Mouse (Mus musculus): ENCODE measurements around the gene Ttll1. TPM values are rescaled to one million over a fixed set of nuclear protein-coding genes. Genes with fewer than 3 reads are reported as not detected.

Gene Ttll1
- polyA plus RNA-seq, 1 experiment from 2014 or later: 35.3 TPM

DNA sequence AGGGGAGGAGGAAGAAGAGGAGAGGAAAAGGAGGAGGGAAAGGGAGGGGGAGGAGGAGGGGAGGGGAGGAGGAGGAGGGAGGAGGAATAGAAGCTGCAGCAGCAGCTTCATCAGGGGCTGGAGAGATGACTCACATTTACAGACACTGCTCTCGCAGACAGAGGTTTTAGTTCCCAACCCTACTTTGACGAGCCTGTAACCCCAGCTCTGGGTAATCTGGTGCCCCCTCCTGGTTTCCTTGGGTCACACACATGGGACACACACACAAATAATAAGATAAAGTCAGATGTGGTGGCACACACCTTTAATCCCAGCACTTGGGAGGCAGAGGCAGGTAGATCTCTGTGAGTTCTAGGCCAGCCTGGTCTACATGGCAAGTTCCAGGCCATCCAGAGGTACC is 27.2 kb downstream of the Ttll1 start:
- Histone ChIP-seq H3K9me3 (ENCODE audit: control insufficient read depth, low read length) (no peaks in the 10 kb centered on the region), H3K4me3 (ENCODE audit: low read depth, low read length) (no peak overlapping the region), H3K4me2 (ENCODE audit: low read depth, low read length, severe bottlenecking) (no peak overlapping the region), H3K9ac (ENCODE audit: low read length) (no peak overlapping the region), H3K27me3 (ENCODE audit: control insufficient read depth, insufficient read depth, low read length) (no peaks in the 10 kb centered on the region), H3K36me3 (ENCODE audit: control insufficient read depth, insufficient read depth, low read length) (0 out of 2 replicates have a peak, but pooled peaks cover 2% of the 10 kb centered on the region), H3K27ac (ENCODE audit: low read depth, low read length) (no peak overlapping the region), H3K4me1 (replicated peaks; ENCODE audit: control insufficient read depth, insufficient read depth, low read length) (no peaks in the 10 kb centered on the region)
- DNase-seq (ENCODE audit: low spot score): no peak
- WGBS: 42% methylated on average over 2 of the region's 2 CpGs
- ATAC-seq (replicated peaks; ENCODE audit: low FRiP score): no peak

GRCm38 (mm10) chr15:83482645-83483224 is 28.0 kb downstream of the Ttll1 start:
- H3K36me3 ChIP-seq (ENCODE audit: control insufficient read depth, insufficient read depth, low read length): 0 out of 2 replicates have a peak, but pooled peaks cover 2% of the 10 kb centered on the region

GRCm38 (mm10) chr15:83481236-83481780 is 29.4 kb downstream of the Ttll1 start:
- DNase-seq (ENCODE audit: low spot score): no peak
- Histone ChIP-seq H3K4me2 (ENCODE audit: low read depth, low read length, severe bottlenecking) (no peak overlapping the region), H3K9ac (ENCODE audit: low read length) (no peak overlapping the region), H3K27me3 (ENCODE audit: control insufficient read depth, insufficient read depth, low read length) (no peaks in the 10 kb centered on the region), H3K9me3 (ENCODE audit: control insufficient read depth, low read length) (no peaks in the 10 kb centered on the region), H3K27ac (ENCODE audit: low read depth, low read length) (no peak overlapping the region), H3K36me3 (ENCODE audit: control insufficient read depth, insufficient read depth, low read length) (0 out of 2 replicates have a peak, but pooled peaks cover 2% of the 10 kb centered on the region), H3K4me3 (ENCODE audit: low read depth, low read length) (no peak overlapping the region), H3K4me1 (replicated peaks; ENCODE audit: control insufficient read depth, insufficient read depth, low read length) (no peaks in the 10 kb centered on the region)
- no peak for ATAC-seq (replicated peaks; ENCODE audit: low FRiP score)
- 77% methylated on average over 10 of the region's 10 CpGs for WGBS

More at GRCm38 (mm10) chr15:83482645-83483224, 28.0 kb downstream of the Ttll1 start:
- Histone ChIP-seq H3K27ac (ENCODE audit: low read depth, low read length) (no peak overlapping the region), H3K4me1 (replicated peaks; ENCODE audit: control insufficient read depth, insufficient read depth, low read length) (no peaks in the 10 kb centered on the region), H3K9me3 (ENCODE audit: control insufficient read depth, low read length) (no peaks in the 10 kb centered on the region), H3K4me2 (ENCODE audit: low read depth, low read length, severe bottlenecking) (no peak overlapping the region), H3K9ac (ENCODE audit: low read length) (no peak overlapping the region), H3K4me3 (ENCODE audit: low read depth, low read length) (no peak overlapping the region), H3K27me3 (ENCODE audit: control insufficient read depth, insufficient read depth, low read length) (no peaks in the 10 kb centered on the region)
- WGBS: 86% methylated on average over 8 of the region's 8 CpGs
- ATAC-seq (replicated peaks; ENCODE audit: low FRiP score): no peak
- DNase-seq (ENCODE audit: low spot score): no peak

- H3K4me3 ChIP-seq (ENCODE audit: low read depth, low read length): no peak overlapping the region
Measured at GRCm38 (mm10) chr15:83479818-83480217, 30.9 kb downstream of the Ttll1 start.

GRCm38 (mm10) chr15:83478096-83478495 is 32.6 kb downstream of the Ttll1 start:
- no peak overlapping the region for H3K4me2 ChIP-seq (ENCODE audit: low read depth, low read length, severe bottlenecking)
- H3K4me1 ChIP-seq (replicated peaks; ENCODE audit: control insufficient read depth, insufficient read depth, low read length): no peaks in the 10 kb centered on the region
- H3K9me3 ChIP-seq (ENCODE audit: control insufficient read depth, low read length): no peaks in the 10 kb centered on the region
- WGBS: 70% methylated on average over 3 of the region's 3 CpGs
- no peak overlapping the region for H3K9ac ChIP-seq (ENCODE audit: low read length)
- no peaks in the 10 kb centered on the region for H3K36me3 ChIP-seq (ENCODE audit: control insufficient read depth, insufficient read depth, low read length)
- H3K27ac ChIP-seq (ENCODE audit: low read depth, low read length): no peak overlapping the region
- H3K27me3 ChIP-seq (ENCODE audit: control insufficient read depth, insufficient read depth, low read length): no peaks in the 10 kb centered on the region
- ATAC-seq (replicated peaks; ENCODE audit: low FRiP score) (no peak), DNase-seq (ENCODE audit: low spot score) (no peak)
- H3K4me3 ChIP-seq (ENCODE audit: low read depth, low read length): no peak overlapping the region

More at GRCm38 (mm10) chr15:83479818-83480217, 30.9 kb downstream of the Ttll1 start:
- WGBS: 85% methylated on average over 4 of the region's 4 CpGs
- H3K9me3 ChIP-seq (ENCODE audit: control insufficient read depth, low read length): no peaks in the 10 kb centered on the region
- ATAC-seq (replicated peaks; ENCODE audit: low FRiP score) (no peak), DNase-seq (ENCODE audit: low spot score) (no peak)
- H3K27me3 ChIP-seq (ENCODE audit: control insufficient read depth, insufficient read depth, low read length): no peaks in the 10 kb centered on the region
- no peak overlapping the region for H3K9ac ChIP-seq (ENCODE audit: low read length)
- H3K4me1 ChIP-seq (replicated peaks; ENCODE audit: control insufficient read depth, insufficient read depth, low read length): no peaks in the 10 kb centered on the region
- H3K36me3 ChIP-seq (ENCODE audit: control insufficient read depth, insufficient read depth, low read length): 0 out of 2 replicates have a peak, but pooled peaks cover 2% of the 10 kb centered on the region
- H3K4me2 ChIP-seq (ENCODE audit: low read depth, low read length, severe bottlenecking): no peak overlapping the region
- no peak overlapping the region for H3K27ac ChIP-seq (ENCODE audit: low read depth, low read length)

DNA sequence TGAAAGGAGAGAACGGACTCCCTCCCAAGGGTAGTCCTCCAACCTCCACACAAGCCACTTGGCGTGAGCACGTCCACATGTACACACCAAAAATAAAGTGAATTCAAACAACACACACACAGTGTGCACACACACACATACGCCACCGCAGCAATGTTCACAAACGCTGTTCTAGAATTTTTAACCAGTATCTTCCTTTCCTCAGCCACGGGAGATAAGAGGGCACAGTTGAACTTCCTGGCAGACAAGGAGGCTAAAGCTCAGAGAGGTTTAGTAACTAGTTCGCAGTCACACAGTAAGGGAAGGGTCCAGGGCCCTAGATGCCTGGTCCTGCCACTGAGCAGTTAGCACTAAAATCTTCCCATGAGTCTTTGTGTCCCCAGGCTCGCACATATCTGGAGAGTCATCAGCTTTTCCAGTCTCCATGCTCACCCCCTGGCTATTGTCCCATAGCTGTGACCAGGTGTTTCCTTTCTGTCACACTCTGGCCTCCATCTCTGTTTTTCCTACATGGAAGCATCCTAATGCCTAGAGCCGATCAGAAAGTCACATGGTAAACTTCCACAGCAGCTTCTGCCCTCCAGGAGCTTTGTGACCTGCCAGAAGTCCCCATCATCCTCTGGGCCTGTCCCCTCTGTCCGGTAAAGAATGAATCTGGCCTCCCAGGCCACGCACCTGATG is 34.0 kb downstream of the Ttll1 start:
- H3K4me2 ChIP-seq (ENCODE audit: low read depth, low read length, severe bottlenecking): no peak overlapping the region
- H3K27ac ChIP-seq (ENCODE audit: low read depth, low read length): no peak overlapping the region
- H3K9me3 ChIP-seq (ENCODE audit: control insufficient read depth, low read length): no peaks in the 10 kb centered on the region
- H3K9ac ChIP-seq (ENCODE audit: low read length): no peak overlapping the region
- no peak for DNase-seq (ENCODE audit: low spot score)
- ATAC-seq (replicated peaks; ENCODE audit: low FRiP score): no peak
- H3K4me3 ChIP-seq (ENCODE audit: low read depth, low read length): no peak overlapping the region
- WGBS: 87% methylated on average over 12 of the region's 12 CpGs
- H3K36me3 ChIP-seq (ENCODE audit: control insufficient read depth, insufficient read depth, low read length): no peaks in the 10 kb centered on the region
- no peaks in the 10 kb centered on the region for H3K4me1 ChIP-seq (replicated peaks; ENCODE audit: control insufficient read depth, insufficient read depth, low read length)
- no peaks in the 10 kb centered on the region for H3K27me3 ChIP-seq (ENCODE audit: control insufficient read depth, insufficient read depth, low read length)

- no peak for ATAC-seq (replicated peaks; ENCODE audit: low FRiP score)
Measured at GRCm38 (mm10) chr15:83474466-83474836, 36.2 kb downstream of the Ttll1 start.

GRCm38 (mm10) chr15:83473832-83474465 is 36.7 kb downstream of the Ttll1 start:
- H3K9ac ChIP-seq (ENCODE audit: low read length): no peak overlapping the region
- DNase-seq (ENCODE audit: low spot score): no peak
- no peak overlapping the region for H3K27ac ChIP-seq (ENCODE audit: low read depth, low read length)
- no peak overlapping the region for H3K4me2 ChIP-seq (ENCODE audit: low read depth, low read length, severe bottlenecking)
- H3K36me3 ChIP-seq (ENCODE audit: control insufficient read depth, insufficient read depth, low read length): no peaks in the 10 kb centered on the region
- no peak for ATAC-seq (replicated peaks; ENCODE audit: low FRiP score)
- WGBS: 72% methylated on average over 10 of the region's 10 CpGs
- no peaks in the 10 kb centered on the region for H3K27me3 ChIP-seq (ENCODE audit: control insufficient read depth, insufficient read depth, low read length)
- H3K4me1 ChIP-seq (replicated peaks; ENCODE audit: control insufficient read depth, insufficient read depth, low read length): no peaks in the 10 kb centered on the region
- H3K9me3 ChIP-seq (ENCODE audit: control insufficient read depth, low read length): no peaks in the 10 kb centered on the region
- no peak overlapping the region for H3K4me3 ChIP-seq (ENCODE audit: low read depth, low read length)

More at GRCm38 (mm10) chr15:83474466-83474836, 36.2 kb downstream of the Ttll1 start:
- Histone ChIP-seq H3K27ac (ENCODE audit: low read depth, low read length) (no peak overlapping the region), H3K9me3 (ENCODE audit: control insufficient read depth, low read length) (no peaks in the 10 kb centered on the region), H3K4me1 (replicated peaks; ENCODE audit: control insufficient read depth, insufficient read depth, low read length) (no peaks in the 10 kb centered on the region), H3K9ac (ENCODE audit: low read length) (no peak overlapping the region), H3K4me3 (ENCODE audit: low read depth, low read length) (no peak overlapping the region), H3K4me2 (ENCODE audit: low read depth, low read length, severe bottlenecking) (no peak overlapping the region), H3K27me3 (ENCODE audit: control insufficient read depth, insufficient read depth, low read length) (no peaks in the 10 kb centered on the region), H3K36me3 (ENCODE audit: control insufficient read depth, insufficient read depth, low read length) (no peaks in the 10 kb centered on the region)
- WGBS: 38% methylated on average over 5 of the region's 5 CpGs
- DNase-seq (ENCODE audit: low spot score): no peak

All from forebrain, embryonic 11.5 days (tissue).